Comparison of ENCODE assay signal across 14 mouse cellular contexts in genomic region chr1:72532926-72533325, GRCm38 (mm10). TPM values are rescaled to one million over a fixed set of nuclear protein-coding genes. Genes with fewer than 3 reads are reported as not detected.
DNase-seq lines count a peak whose midpoint lies in the region; ATAC-seq lines count a peak whose summit lies in the region.
"Had no signal": no experiment of that assay in that cellular context is flagged by ENCODE, and none has a peak within 500 bp of the region (broad histone marks: within the 10 kb centered on the region; RNA-seq: fewer than 3 reads in every experiment).

No protein-coding gene starts in this region.

- peaks cover 8% of the 10 kb centered on the region; the same call in 1 of the 2 replicates for H3K27me3 ChIP-seq in forebrain, embryonic 14.5 days (replicated peaks; ENCODE audit: control insufficient read depth, insufficient read depth, low read length)
- peaks cover 47% of the 10 kb centered on the region for H3K27me3 ChIP-seq in forebrain, embryonic 10.5 days (ENCODE audit: poor library complexity, severe bottlenecking)
- peaks cover 18% of the 10 kb centered on the region for H3K27me3 ChIP-seq in midbrain, embryonic 13.5 days
- peaks cover 20% of the 10 kb centered on the region for H3K27me3 ChIP-seq in midbrain, embryonic 11.5 days (ENCODE audit: control insufficient read depth, insufficient read depth, low read length)
- no peaks in the 10 kb centered on the region for H3K27me3 ChIP-seq in hindbrain, embryonic 16.5 days (replicated peaks; ENCODE audit: control insufficient read depth, insufficient read depth, low read length)
- no peaks in the 10 kb centered on the region for H3K27me3 ChIP-seq in neural tube, embryonic 15.5 days (replicated peaks)

- ATAC-seq in forebrain, embryonic 14.5 days, result no peak
- ATAC-seq in midbrain, embryonic 13.5 days, result no peak
- ATAC-seq in midbrain, embryonic 11.5 days (ENCODE audit: low FRiP score), result no peak
- ATAC-seq in hindbrain, embryonic 16.5 days, result no peak
- ATAC-seq in neural tube, embryonic 15.5 days (ENCODE audit: low FRiP score), result no peak
- ATAC-seq: liver, postnatal 0 days had no signal

- peak overlapping the region; percentile 51; the same call in 1 of the 2 replicates for H3K4me3 ChIP-seq in forebrain, embryonic 14.5 days (ENCODE audit: low read depth, low read length)
- H3K4me3 ChIP-seq in forebrain, embryonic 10.5 days, result no peak overlapping the region
- H3K4me3 ChIP-seq in midbrain, embryonic 13.5 days (replicated peaks), result peak overlapping the region; percentile 62
- no peak overlapping the region for H3K4me3 ChIP-seq in midbrain, embryonic 11.5 days (ENCODE audit: low read depth, low read length)
- H3K4me3 ChIP-seq in hindbrain, embryonic 16.5 days (ENCODE audit: low read length), result peak overlapping the region; percentile 58
- peak overlapping the region; percentile 71 for H3K4me3 ChIP-seq in neural tube, embryonic 15.5 days (replicated peaks)
- H3K4me3 ChIP-seq: heart, embryonic 15.5 days; limb, embryonic 15.5 days had no signal

- DNase-seq in forebrain, embryonic 14.5 days (ENCODE audit: low spot score), result peak; percentile 59
- DNase-seq in forebrain, embryonic 10.5 days (ENCODE audit: extremely low spot score, low spot score), result no peak
- no peak for DNase-seq in midbrain, embryonic 11.5 days (ENCODE audit: low spot score, missing footprints)
- DNase-seq in adrenal gland, adult 2 months, result no peak
- DNase-seq in kidney, adult 11 months, result no peak
- DNase-seq: heart, adult 18-20 months; kidney, adult 9 months; liver, postnatal 0 days had no signal

- peak overlapping the region; percentile 33; the same call in 1 of the 2 replicates for H3K9ac ChIP-seq in forebrain, embryonic 14.5 days (ENCODE audit: low read length)
- H3K9ac ChIP-seq in midbrain, embryonic 13.5 days (replicated peaks), result no peak overlapping the region
- no peak overlapping the region for H3K9ac ChIP-seq in midbrain, embryonic 11.5 days (ENCODE audit: low read length)
- peak overlapping the region; percentile 47 for H3K9ac ChIP-seq in hindbrain, embryonic 16.5 days (ENCODE audit: low read depth, low read length)
- H3K9ac ChIP-seq in neural tube, embryonic 15.5 days (replicated peaks), result peak overlapping the region; percentile 38
- H3K9ac ChIP-seq: heart, embryonic 15.5 days; limb, embryonic 15.5 days; liver, postnatal 0 days had no signal

- H3K4me2 ChIP-seq in forebrain, embryonic 14.5 days (ENCODE audit: low read length), result peak overlapping the region; percentile 96
- H3K4me2 ChIP-seq in midbrain, embryonic 13.5 days (replicated peaks), result peak overlapping the region; percentile 84
- no peak overlapping the region for H3K4me2 ChIP-seq in midbrain, embryonic 11.5 days
- peak overlapping the region; percentile 82 for H3K4me2 ChIP-seq in hindbrain, embryonic 16.5 days (ENCODE audit: low read length)
- peak overlapping the region; percentile 76 for H3K4me2 ChIP-seq in neural tube, embryonic 15.5 days
- H3K4me2 ChIP-seq: heart, embryonic 15.5 days; limb, embryonic 15.5 days had no signal

- peaks cover 2% of the 10 kb centered on the region; the same call in 1 of the 2 replicates for H3K4me1 ChIP-seq in forebrain, embryonic 14.5 days (ENCODE audit: control insufficient read depth, insufficient read depth, low read length)
- peaks cover 19% of the 10 kb centered on the region for H3K4me1 ChIP-seq in forebrain, embryonic 10.5 days
- peaks cover 41% of the 10 kb centered on the region for H3K4me1 ChIP-seq in midbrain, embryonic 13.5 days (replicated peaks)
- H3K4me1 ChIP-seq in midbrain, embryonic 11.5 days (ENCODE audit: control insufficient read depth, insufficient read depth, low read length), result peaks cover 9% of the 10 kb centered on the region
- H3K4me1 ChIP-seq in hindbrain, embryonic 16.5 days (ENCODE audit: control insufficient read depth, insufficient read depth, low read depth, low read length), result peaks cover 11% of the 10 kb centered on the region
- peaks cover 56% of the 10 kb centered on the region for H3K4me1 ChIP-seq in neural tube, embryonic 15.5 days

- H3K36me3 ChIP-seq in forebrain, embryonic 14.5 days (ENCODE audit: control insufficient read depth, insufficient read depth, low read length), result no peaks in the 10 kb centered on the region
- H3K36me3 ChIP-seq in forebrain, embryonic 10.5 days (replicated peaks), result no peaks in the 10 kb centered on the region
- H3K36me3 ChIP-seq in midbrain, embryonic 13.5 days, result no peaks in the 10 kb centered on the region
- no peaks in the 10 kb centered on the region for H3K36me3 ChIP-seq in midbrain, embryonic 11.5 days (ENCODE audit: control insufficient read depth, insufficient read depth, low read length)
- no peaks in the 10 kb centered on the region for H3K36me3 ChIP-seq in hindbrain, embryonic 16.5 days (ENCODE audit: control insufficient read depth, insufficient read depth, low read length)
- no peaks in the 10 kb centered on the region for H3K36me3 ChIP-seq in neural tube, embryonic 15.5 days
- H3K36me3 ChIP-seq: heart, embryonic 15.5 days; limb, embryonic 15.5 days had no signal

- no peak overlapping the region for H3K27ac ChIP-seq in forebrain, embryonic 14.5 days (ENCODE audit: low read depth, low read length)
- H3K27ac ChIP-seq in forebrain, embryonic 10.5 days, result no peak overlapping the region
- H3K27ac ChIP-seq in midbrain, embryonic 13.5 days, result no peak overlapping the region
- no peak overlapping the region for H3K27ac ChIP-seq in midbrain, embryonic 11.5 days (ENCODE audit: low read depth, low read length)
- peak overlapping the region; percentile 59; the same call in 1 of the 2 replicates for H3K27ac ChIP-seq in hindbrain, embryonic 16.5 days (ENCODE audit: low read depth, low read length)
- no peak overlapping the region for H3K27ac ChIP-seq in neural tube, embryonic 15.5 days (replicated peaks)
- H3K27ac ChIP-seq: heart, embryonic 15.5 days; limb, embryonic 15.5 days had no signal

- no peaks in the 10 kb centered on the region for H3K9me3 ChIP-seq in forebrain, embryonic 14.5 days (replicated peaks; ENCODE audit: control insufficient read depth, low read length)
- no peaks in the 10 kb centered on the region for H3K9me3 ChIP-seq in forebrain, embryonic 10.5 days
- no peaks in the 10 kb centered on the region for H3K9me3 ChIP-seq in midbrain, embryonic 13.5 days
- no peaks in the 10 kb centered on the region for H3K9me3 ChIP-seq in midbrain, embryonic 11.5 days (ENCODE audit: control insufficient read depth, low read length)
- H3K9me3 ChIP-seq in hindbrain, embryonic 16.5 days (ENCODE audit: control insufficient read depth, low read length), result no peaks in the 10 kb centered on the region
- H3K9me3 ChIP-seq in neural tube, embryonic 15.5 days (replicated peaks), result no peaks in the 10 kb centered on the region
- H3K9me3 ChIP-seq: heart, embryonic 15.5 days; limb, embryonic 15.5 days had no signal

- 65% methylated on average over 5 of the region's 5 CpGs for WGBS in forebrain, embryonic 14.5 days
- 91% methylated on average over 5 of the region's 5 CpGs for WGBS in forebrain, embryonic 10.5 days
- WGBS in midbrain, embryonic 13.5 days, result 82% methylated on average over 5 of the region's 5 CpGs
- WGBS in midbrain, embryonic 11.5 days, result 85% methylated on average over 5 of the region's 5 CpGs
- WGBS in hindbrain, embryonic 16.5 days, result 64% methylated on average over 5 of the region's 5 CpGs
- 53% methylated on average over 5 of the region's 5 CpGs for WGBS in neural tube, embryonic 15.5 days

RNA-seq across cellular contexts. Expression of gene March4, which starts 3.8 kb away (rescaled TPM):
- 2.8 and 3.6 TPM in 2 replicates for polyA plus RNA-seq in forebrain, embryonic 14.5 days (2014; fragmentation: Nextera tagmentation; extraction: Ambion mirVana)
- polyA plus RNA-seq in forebrain, embryonic 10.5 days (2016; fragmentation: Nextera tagmentation; extraction: Ambion mirVana), result not detected in 2 replicates
- polyA plus RNA-seq in midbrain, embryonic 13.5 days (2015; fragmentation: Nextera tagmentation; extraction: Ambion mirVana), result 2.5 and 2.7 TPM in 2 replicates
- 0.79 and 0.92 TPM in 2 replicates for polyA plus RNA-seq in midbrain, embryonic 11.5 days (2014; fragmentation: Nextera tagmentation; extraction: Ambion mirVana)
- 9.4 and 10.3 TPM in 2 replicates for polyA plus RNA-seq in hindbrain, embryonic 16.5 days (2015; fragmentation: Nextera tagmentation; extraction: Ambion mirVana)
- 8.5 and 9.6 TPM in 2 replicates for polyA plus RNA-seq in neural tube, embryonic 15.5 days (2015; fragmentation: Nextera tagmentation; extraction: Ambion mirVana)
- total RNA-seq in adrenal gland, adult 2 months (2021), result under 1 TPM; 0.35 to 0.45 TPM
- polyA plus RNA-seq in adrenal gland, adult 2 months (2012; rRNA removed), result 0.17 and 0.18 TPM in 2 replicates
- polyA plus RNA-seq: embryonic facial prominence, embryonic 11.5 days; limb, embryonic 15.5 days; liver, postnatal 0 days had no signal

RNA-seq across cellular contexts. Expression of gene Smarcal1, which starts 50.1 kb away (rescaled TPM):
- 28.6 and 35.0 TPM in 2 replicates for polyA plus RNA-seq in forebrain, embryonic 14.5 days (2014; fragmentation: Nextera tagmentation; extraction: Ambion mirVana)
- polyA plus RNA-seq in forebrain, embryonic 10.5 days (2016; fragmentation: Nextera tagmentation; extraction: Ambion mirVana), result 31.7 and 32.3 TPM in 2 replicates
- polyA plus RNA-seq in midbrain, embryonic 13.5 days (2015; fragmentation: Nextera tagmentation; extraction: Ambion mirVana), result 25.1 and 29.8 TPM in 2 replicates
- polyA plus RNA-seq in midbrain, embryonic 11.5 days (2014; fragmentation: Nextera tagmentation; extraction: Ambion mirVana), result 30.9 and 33.4 TPM in 2 replicates
- 26.2 and 27.8 TPM in 2 replicates for polyA plus RNA-seq in hindbrain, embryonic 16.5 days (2015; fragmentation: Nextera tagmentation; extraction: Ambion mirVana)
- polyA plus RNA-seq in neural tube, embryonic 15.5 days (2015; fragmentation: Nextera tagmentation; extraction: Ambion mirVana), result 23.9 and 24.5 TPM in 2 replicates
- 10 to 100 TPM; 38.5 to 51.4 TPM for total RNA-seq in adrenal gland, adult 2 months (2021)
- 49.5 and 56.9 TPM in 2 replicates for polyA plus RNA-seq in adrenal gland, adult 2 months (2012; rRNA removed)

Comparison
In these comparisons a context has a peak if more than half of its experiments do, and no peak if none do; other contexts are left out.
1. H3K4me3 ChIP-seq: peak in forebrain, embryonic 14.5 days (single experiment), midbrain, embryonic 13.5 days (single experiment), hindbrain, embryonic 16.5 days (single experiment) and neural tube, embryonic 15.5 days (single experiment); none in forebrain, embryonic 10.5 days (single experiment) and midbrain, embryonic 11.5 days (single experiment).
2. H3K9ac ChIP-seq: peak in forebrain, embryonic 14.5 days (single experiment), hindbrain, embryonic 16.5 days (single experiment) and neural tube, embryonic 15.5 days (single experiment); none in midbrain, embryonic 13.5 days (single experiment) and midbrain, embryonic 11.5 days (single experiment).